Mouse (Mus musculus) naive thymus-derived CD4-positive, alpha-beta T cell, adult 2 months (primary cell): Measurements from ENCODE around the gene Uba52.

Source experiments
- DNase-seq: peaks from one replicate; pipeline ENCODE4 v3.0.0-alpha.2; 2011; ENCODE audit warnings: low read depth

Gene Uba52

DNA sequence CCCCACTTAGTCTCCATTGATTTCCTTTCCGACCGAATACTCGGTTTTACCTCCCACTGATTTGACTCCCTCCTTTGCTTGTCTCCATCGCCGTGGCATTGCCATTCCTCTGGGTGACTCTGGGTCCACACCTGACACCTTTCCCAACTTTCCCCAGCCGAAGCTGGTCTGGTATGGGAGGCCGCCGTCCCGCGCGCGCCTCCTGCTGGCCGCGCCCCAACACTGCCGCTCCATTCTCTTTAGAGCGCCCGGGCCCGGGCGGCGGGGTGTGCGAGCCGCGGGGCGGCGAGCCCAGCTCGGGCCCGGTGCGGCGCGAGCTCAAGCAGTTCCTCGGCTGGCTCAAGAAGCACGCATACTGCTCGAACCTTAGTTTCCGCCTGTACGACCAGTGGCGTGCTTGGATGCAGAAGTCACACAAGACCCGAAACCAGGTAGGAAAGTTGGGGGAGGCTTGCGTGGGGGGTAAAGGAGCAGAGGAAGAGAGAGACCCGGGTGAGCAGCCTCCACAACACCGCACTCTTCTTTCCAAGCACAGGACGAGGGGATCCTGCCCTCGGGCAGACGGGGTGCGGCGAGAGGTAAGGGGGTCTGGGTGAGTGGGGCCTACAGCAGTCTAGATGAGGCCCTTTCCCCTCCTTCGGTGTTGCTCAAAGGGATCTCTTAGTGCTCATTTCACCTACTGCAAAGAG lies 7.4 kb downstream of the Uba52 start:
- peak; percentile 82 for DNase-seq

DNA sequence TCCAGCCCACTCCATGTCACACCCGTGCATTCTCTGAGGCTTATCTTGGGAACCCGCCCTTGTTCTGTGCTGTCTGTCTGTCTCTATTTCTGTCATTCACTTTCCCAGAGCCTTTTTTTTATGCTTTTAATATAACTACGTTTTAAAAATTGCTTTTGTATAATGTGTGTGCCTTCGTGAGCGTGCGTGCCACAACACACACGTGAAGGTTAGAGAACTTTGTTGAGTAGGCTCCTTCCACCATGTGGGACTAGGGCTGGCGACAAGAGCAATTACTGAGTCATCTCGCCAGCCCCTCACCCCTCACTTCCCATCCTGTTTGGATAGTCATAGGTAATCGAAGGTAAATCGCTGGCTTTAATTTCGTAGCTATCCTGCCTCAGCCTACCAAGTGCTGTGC lies 8.1 kb downstream of the Uba52 start:
- no peak for DNase-seq

DNA sequence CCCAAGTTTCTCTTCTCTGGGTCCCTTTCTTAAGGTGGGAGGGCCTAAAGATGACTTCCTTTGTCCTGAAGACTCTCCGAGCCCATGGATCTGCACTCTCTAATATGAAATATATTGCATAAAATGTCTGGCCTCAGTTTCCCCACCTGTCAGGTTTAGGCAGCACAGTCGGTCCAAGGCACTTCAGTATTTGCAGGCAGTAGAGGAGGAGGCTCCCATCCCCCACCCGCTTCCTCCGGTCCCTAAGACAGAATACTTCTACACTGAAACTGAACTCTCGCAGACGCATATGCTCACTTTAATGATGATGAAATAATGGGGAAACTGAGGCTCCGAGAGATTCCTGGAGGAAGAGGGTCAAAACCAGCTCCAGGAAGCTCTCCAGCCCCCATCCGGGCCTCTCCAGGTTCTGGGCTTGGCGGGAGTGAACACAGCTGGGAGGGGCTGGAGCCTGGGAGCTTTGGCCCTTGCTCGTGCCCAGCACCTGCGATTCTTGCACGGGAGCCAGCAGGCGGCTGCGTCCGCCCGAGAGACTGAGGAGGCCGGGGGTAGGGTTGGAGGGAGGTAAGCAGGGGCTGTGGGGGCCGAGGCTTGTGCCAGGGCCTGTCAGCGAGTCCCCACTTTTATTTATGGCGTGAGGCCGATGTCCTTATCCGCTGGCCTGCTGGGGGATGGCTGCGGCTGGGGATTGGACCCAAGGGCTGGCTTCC lies 8.6 kb downstream of the Uba52 start:
- DNase-seq: no peak

DNA sequence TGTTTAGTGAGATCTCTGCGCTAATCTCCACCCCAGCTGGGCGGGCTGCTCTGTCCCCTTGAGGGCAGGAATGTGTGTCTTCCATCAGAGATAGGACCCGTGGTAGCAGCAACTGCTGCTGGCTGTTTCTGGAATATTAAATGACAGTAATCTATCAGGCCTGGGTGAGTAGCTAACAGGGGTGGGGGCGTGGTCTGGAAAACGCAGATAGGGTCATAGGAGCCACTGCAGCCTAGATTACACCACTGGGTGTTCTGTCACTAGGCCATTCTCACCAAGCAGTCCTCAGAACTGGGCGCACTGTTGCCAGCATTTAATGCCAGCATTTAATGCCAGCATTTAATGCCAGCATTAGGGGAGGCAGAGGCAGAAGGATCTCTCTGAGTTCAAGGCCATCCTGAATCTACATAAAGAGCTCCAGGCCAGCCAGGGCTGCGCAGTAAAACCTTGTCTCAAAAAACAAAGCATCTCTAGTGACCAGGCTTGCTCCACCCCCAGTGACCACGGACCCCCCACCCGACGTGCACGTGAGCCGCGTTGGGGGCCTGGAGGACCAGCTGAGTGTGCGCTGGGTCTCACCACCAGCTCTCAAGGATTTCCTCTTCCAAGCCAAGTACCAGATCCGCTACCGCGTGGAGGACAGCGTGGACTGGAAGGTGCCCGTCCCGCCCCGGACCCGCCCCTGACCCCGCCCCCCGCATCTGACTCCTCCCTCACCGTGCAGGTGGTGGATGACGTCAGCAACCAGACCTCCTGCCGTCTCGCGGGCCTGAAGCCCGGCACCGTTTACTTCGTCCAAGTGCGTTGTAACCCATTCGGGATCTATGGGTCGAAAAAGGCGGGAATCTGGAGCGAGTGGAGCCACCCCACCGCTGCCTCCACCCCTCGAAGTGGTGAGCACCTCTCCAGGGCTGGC lies 10.0 kb downstream of the Uba52 start:
- peak; percentile 73 for DNase-seq

DNA sequence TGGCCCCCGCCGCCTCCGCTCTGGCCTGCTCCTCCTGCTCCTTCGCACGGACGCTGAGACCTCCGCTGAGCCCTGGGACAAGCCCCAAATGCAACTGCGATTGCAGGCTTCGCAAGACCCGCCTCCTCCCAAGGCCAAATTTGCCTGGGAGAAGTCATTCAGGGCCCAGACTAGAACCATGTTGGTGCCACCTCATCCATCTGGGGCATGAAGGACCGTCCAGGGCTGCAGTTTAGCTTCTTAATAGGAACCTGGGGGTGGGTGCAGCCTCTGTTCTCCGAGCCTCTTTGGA lies 14.9 kb downstream of the Uba52 start:
- no peak for DNase-seq

DNA sequence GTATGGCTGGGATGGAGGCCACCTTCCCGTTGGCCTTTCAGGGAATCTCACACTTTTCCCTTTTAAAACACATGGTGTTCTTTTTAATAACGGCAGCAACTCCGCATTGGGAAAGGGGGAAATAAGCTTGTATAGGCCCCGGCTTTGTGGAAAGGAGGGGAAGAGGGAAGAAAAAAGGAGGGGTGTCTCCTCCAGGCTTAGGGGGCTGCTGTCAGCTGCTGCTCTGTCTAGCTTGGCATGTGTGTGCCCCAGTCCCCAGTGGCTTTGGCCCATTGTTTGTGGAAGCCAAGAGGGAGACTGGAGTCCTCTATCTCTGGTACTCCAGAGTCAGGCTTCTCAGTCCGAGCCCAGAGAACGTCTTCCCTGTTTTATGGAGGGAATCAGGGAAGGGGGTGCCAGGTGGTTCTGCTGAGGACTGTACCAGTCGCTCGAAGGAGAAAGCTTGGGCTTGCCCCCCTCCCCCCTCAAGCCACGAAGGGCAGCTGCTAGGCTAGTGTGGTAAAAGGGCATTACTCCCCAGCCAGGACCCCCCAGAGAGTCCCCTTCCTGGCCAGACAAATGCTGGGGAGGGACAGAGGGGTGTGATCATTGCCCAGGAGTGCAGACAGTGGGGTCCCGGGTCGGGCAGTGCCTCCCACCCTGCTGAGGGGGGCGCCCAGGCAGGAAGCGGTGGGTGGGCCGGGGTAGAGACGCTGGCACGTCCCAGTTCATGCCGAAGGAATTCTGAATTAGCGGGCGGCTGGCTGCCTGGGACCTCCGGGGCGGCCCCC lies 15.4 kb downstream of the Uba52 start:
- no peak for DNase-seq

DNA sequence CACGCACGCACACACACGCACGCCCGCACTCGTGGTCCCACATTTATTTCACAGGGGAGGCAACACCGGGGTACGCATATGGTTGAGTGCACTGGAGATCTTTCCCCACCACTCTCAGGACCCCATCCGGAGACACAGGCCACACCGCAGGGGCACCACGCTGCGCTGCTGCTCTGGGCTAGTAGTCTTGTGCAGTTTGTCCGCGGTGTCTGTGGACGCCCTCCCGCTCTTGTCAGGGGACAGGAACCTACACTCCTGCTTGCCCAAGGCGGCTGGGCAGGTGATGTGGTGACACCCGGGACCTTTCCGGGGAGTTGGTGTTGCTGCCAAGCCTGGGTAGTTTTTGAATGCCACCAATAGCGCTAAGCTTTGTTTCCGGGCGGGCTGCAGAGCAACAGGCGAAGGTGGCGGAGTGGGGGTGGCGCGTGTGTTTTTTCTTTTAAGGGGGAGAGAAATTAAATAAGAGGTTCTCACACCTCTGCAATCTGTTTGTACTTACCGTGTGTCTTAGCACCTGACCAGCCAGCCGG lies 16.1 kb downstream of the Uba52 start:
- DNase-seq: no peak

DNA sequence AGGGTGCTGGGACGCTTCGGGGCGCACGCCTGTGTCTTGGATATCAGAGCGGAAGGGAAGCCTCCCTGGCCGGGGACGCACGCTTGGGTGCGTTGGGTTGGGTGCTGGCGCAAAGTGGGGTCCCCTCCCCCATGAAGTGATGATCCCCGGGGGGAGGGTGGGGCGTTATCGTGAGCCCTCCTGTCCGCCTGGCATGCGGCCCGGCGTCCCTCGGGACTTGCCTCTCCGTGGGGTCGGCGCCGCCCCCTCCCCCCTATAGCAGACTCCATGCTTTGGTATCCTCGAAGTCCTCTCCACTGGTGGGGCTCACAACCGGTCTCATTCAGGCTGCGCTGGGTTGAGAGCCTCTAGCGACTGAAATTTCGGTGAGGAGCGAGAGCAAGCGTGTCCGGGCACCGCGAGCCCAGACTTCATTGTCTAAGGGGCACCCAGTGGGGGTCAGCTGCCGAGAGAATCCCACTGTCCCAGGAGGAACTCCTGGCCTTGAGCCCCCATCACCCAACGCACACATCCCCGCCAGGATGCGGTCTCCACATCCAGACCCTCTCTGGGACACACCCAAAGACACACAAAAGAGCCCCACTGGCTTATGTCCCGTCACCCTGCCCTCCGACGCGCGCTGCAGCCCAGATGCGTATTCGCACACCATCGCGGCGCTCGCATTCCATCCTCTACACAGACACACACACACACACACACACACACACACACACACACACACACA lies 16.7 kb downstream of the Uba52 start:
- no peak for DNase-seq

DNA sequence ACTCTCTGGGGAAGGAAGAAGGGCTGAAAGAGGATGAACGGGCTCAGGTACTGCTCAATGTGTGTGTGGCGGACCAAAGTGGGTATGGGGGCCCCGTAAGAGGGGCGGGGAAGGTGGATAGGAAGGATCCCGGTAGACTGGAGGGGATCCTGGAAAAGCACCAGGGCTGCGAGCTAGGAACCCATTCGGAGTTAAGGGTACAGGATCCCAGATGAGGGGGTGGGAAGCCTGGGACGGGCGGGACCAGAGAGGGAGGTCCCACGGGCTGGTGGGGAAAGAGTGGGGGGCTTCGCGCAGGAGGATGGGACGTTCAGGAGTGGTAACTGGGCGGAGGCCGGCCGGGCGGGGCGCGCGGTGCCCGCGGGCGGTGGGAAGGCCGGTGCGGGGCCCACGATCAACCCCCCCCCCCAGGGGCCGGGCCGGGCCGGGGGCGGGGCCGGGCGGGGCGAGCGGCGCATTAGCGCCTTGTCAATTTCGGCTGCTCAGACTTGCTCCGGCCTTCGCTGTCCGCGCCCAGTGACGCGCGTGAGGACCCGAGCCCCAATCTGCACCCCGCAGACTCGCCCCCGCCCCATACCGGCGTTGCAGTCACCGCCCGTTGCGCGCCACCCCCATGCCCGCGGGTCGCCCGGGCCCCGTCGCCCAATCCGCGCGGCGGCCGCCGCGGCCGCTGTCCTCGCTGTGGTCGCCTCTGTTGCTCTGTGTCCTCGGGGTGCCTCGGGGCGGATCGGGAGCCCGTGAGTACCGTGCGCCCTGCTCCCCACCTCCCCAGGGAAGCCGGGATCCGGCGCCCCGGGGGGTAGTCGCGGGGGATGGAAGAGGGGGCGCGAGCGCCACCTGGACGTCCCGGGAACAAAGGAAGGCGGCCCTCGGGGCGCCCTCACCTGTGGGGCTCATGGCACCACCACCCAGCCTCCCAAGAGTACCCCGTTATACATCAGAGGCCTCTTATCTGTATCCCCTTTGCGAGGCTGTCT lies 17.6 kb downstream of the Uba52 start, which contains the start of gene Crlf1:
Gene Crlf1, plus strand, starts transcription at position 495 of the 977 bp plus-strand sequence.
- DNase-seq: no peak

DNA sequence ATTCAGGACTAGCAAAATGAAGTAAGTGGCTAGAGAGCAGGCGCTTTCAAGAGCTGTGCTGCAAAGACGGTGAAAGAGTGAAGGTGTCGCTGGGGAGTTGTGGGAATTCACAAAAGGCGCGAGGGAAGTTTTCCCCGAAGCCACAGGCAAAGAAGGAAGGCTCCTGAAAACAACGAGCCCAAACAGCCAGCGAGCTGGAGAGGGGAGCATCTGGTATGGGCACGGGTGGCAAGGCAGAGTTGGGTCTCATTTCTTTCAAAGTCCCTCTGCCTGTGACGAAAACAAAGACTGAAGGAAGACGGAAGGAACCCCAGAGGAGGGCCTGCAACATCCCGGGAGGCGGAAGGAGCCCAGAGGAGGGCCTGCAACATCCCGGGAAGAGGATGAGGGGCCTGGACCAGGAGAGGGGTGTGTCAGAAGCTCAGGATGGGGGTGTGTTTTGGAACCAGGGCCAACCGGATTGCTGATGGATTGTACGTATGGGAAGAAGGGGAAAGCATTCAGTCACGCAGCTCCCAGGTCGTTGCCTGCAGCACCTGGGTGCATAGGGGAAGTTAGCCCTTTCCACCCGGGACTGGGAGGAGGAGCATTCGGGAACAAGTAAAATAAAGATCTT lies 19.6 kb downstream of the Uba52 start:
- DNase-seq: no peak

DNA sequence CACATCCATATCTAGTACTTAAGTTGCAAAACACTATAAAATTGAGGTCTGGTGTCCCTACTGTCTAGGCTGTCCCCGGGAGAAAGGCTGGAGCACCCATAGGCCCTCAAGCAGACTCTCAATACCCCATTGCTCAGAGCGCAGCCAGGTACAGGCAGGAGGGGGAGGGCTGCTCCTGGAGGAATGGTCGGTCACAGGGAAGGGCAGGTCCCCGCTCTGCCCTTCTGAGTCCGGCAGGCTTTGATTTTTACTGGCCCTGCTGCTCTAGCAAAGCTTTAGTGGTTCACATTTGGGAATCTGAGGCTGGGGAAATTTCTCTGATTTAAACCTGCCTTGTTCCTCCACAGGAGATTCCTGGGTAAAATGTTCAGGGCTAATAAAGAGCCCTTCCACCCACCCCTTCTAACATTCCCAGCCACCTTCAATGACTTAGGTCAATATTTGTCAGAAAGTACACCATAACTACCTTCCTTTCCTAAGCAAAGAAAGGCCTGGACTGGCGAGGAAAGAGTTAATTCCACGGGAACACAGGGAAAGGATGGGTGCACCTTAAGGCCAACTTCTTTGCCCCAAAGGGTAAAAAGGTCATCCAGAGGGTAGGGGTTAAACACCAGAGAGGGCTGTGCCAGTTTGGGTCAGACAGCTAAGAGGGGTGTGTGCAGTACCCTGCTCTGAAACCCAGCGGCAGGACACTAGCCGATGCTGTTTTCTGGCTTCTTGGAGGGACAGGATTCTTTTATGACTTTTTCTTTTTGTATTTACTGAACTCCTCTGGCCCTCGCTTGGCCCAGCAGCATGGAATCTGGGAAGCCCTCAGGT lies 20.3 kb downstream of the Uba52 start:
- DNase-seq: no peak

DNA sequence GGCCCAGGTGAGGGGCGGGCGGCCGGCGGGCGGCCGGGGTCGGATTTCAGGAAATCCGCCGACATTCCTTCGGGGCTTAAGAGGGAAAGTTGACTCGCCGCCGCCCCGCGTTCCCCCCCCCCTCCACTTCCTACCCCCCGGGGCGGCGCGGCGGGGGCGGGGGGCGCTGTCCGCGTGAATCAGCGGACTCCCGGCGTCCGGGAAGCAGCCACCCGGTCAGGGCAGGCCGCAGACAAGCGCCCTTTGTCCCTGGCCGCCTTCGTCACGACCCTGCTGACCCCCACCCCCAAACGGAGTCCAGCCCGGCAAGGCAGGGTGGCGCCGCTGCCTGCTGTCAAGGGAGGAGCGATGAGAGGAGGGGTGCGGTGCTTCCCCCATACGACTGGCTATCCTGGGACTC lies 21.0 kb downstream of the Uba52 start:
- DNase-seq: no peak

DNA sequence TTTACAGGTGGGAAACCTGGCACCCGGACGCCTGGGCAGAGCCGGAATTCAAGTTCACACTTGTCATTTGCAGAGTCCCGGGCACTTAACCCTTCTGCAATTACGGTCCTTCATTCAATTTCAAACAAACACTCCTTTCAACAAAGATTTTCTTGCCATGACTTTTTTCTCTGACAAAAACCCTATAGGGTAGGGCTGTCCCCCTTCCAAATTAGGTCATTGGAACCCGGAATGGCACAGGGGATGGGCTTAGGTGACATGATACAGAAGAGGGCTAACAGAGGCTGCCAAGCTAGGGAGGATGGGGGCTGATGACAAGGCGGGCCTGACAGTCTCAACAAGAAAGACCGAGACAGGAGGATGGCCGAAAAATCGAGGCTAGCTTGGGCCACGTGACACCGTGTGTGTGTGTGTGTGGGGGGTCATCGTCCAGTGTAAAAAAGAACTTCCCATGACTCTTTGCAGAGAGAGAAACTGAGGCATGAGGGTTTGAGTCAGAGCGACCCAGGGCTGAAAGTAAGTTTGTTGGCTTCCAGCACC lies 21.6 kb downstream of the Uba52 start:
- peak; percentile 39 for DNase-seq

DNA sequence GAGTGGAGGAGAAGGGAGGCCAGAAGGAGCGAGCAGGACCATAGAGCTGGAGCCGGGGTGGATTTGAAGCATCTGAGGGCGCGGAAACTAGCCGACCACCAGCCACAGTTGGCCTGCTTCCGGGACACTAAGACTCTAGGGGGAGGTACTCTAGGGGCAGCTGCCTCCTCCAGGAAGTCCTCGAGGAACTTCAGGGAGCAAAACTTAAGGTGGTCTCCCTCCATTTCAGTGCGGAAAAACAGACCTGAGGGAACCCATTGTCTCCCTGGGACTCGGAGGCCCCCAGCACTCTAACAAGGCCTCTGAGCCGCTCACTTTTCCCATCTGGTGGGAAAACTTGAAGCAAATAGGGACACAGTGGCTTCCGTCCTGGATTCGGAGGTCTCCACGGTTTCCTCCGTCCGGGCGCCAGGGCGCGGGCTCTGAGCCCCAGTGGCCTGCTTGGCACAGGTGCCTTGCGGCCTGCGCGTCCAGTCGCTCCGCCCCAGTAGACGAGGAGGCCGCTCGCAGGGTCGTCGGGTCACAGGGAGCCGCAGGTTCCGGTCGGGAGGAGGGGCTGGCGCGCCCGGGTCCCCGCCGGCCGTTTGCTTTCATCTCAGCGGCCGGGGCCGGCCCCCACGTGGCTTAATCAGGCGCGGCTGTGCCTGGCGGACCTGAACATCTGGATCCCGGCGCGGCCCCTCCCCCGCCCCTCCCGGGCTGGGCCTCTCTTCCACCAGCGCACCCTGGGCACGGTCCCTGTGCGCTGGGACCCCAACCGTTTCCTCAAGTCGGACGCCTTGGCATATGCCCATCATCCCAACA lies 22.4 kb downstream of the Uba52 start:
- peak; percentile 37 for DNase-seq

DNA sequence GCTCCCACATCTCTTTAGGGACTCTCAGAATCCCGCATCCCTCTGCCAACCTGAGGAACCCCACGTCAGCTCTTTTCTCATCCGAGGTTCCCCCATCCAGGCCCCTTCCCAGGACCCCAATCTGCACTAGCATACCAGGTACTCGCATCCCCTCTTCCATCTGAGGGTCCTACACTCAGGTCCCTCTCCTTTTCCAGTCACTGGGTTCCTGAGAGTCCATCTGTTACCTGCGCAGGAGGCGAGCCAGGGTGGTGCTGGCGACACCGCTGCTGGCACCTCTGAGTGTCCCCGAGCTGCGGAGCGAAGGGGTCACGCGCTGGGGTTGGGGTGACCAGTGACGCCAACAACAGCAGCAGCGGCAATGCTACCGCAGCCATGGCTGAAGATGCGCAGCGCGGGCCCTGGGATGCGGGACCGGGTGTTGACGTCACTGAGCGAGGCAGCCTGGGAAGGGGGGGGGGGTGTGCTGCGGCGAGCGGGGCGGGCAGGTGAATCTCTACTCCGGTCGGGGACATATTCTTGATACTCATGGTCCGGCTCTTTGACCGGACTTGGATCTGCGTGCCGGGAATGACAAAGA lies 23.6 kb downstream of the Uba52 start, which contains the start of gene Tmem59l:
Gene Tmem59l, minus strand, starts transcription at position 418 of the 580 bp plus-strand sequence.
- DNase-seq: peak; percentile 10

DNA sequence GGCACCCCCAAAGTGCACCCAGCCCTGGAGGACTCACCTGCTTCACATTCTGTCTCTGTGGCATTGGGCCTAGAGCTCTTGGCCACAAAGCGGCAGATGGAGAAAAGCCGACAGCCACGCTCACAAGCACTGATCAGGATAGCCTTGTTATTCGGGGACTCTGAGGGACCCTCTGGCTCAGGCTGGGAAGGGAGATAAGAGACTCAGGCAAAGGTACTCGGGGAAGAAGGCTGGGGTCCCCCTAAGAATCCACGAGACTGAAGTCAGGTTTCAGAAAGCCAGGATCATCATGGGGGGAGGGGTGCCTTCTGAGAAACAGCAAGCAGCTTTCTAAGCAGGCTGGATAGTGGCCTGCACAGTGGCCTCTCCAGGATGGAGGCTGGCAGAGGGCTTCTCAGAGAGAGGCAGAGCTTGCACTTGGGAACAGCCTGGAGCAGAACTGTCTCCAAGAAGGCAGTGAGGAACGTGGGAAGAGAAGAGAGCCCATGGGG lies 24.4 kb downstream of the Uba52 start:
- DNase-seq: no peak

DNA sequence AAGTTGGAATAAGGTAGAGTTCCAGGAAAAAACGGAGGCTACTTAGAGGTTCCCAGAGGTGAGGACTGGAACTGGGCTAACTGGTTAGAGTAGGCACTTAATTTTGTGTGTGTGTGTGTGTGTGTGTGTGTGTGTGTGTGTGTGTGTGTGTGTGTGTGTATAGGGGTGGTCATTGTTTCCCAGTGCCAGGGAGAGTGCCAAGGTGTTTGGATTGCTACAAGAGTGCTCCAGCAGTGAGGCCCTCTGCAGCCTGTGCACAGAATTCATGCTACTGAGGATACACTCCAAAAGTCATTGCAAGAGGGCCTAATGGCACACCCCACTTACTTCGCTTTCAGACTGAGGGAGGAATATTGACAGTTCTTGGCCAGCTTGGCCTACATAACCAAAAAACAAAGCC lies 27.7 kb downstream of the Uba52 start:
- DNase-seq: no peak
